Mouse (Mus musculus) heart, embryonic 15.5 days (tissue): ENCODE data around the gene Plekha5. TPM values are rescaled to one million over a fixed set of nuclear protein-coding genes. Genes with fewer than 3 reads are reported as not detected.
"Not testable (repeated sequence)": the region's sequence is repeated elsewhere in the genome, so short reads cannot be mapped to it uniquely, and the experiment has no call there.

Source experiments
- ATAC-seq: fragments of 200-750 bp; cut with Nextera tagmentation; replicated peaks from 2 replicates; pipeline ENCODE4 v1.8.0; 2017; ENCODE audit warnings: low read depth, moderate TSS enrichment; ENCODE audit not compliant: insufficient number of reproducible peaks, insufficient read depth, low FRiP score
- H3K27ac ChIP-seq: fragments of 300-500 bp; sonication (generic); 2 replicates; pipeline ENCODE4 v1.5.1; 2015; ENCODE audit warnings: mild to moderate bottlenecking, inconsistent platforms
- H3K27me3 ChIP-seq: fragments of 300-500 bp; sonication (generic); 2 replicates; pipeline ENCODE4 v1.6.1; 2015; ENCODE audit warnings: inconsistent platforms
- H3K36me3 ChIP-seq: fragments of 300-500 bp; sonication (generic); 2 replicates; pipeline ENCODE4 v1.6.1; 2015; ENCODE audit warnings: mild to moderate bottlenecking, inconsistent platforms
- H3K4me1 ChIP-seq: fragments of 300-500 bp; sonication (generic); replicated peaks from 2 replicates; pipeline ENCODE4 v1.6.1; 2015; ENCODE audit warnings: inconsistent platforms
- H3K4me2 ChIP-seq: fragments of 300-500 bp; sonication (generic); 2 replicates; pipeline ENCODE4 v1.6.1; 2015; ENCODE audit warnings: inconsistent platforms, mild to moderate bottlenecking, moderate library complexity
- H3K4me3 ChIP-seq: fragments of 300-500 bp; sonication (generic); 2 replicates; pipeline ENCODE4 v1.5.1; 2015; ENCODE audit warnings: mild to moderate bottlenecking, inconsistent platforms
- H3K9ac ChIP-seq: fragments of 300-500 bp; sonication (generic); 2 replicates; pipeline ENCODE4 v1.6.1; 2015; ENCODE audit warnings: mild to moderate bottlenecking, inconsistent platforms
- H3K9me3 ChIP-seq: fragments of 300-500 bp; sonication (generic); replicated peaks from 2 replicates; pipeline ENCODE4 v1.6.1; 2016; ENCODE audit warnings: inconsistent platforms
- WGBS: fragments of 180-500 bp; shearing (Covaris S2); methylation state at CpG from one replicate; pipeline ENCODE4 v1.1.7; 2015; ENCODE audit warnings: mixed read lengths; 5-methylcytosine and 5-hydroxymethylcytosine counted together
- polyA plus RNA-seq: library from polyadenylated mRNA; unstranded; fragments of >200 nt; fragmentation: Nextera tagmentation; extraction: Ambion mirVana; gene quantifications from 2 replicates; pipeline ENCODE4 v1.2.1, GENCODE M21; 2015

Gene Plekha5
- polyA plus RNA-seq, 1 experiment from 2014 or later = 21.6 TPM

DNA sequence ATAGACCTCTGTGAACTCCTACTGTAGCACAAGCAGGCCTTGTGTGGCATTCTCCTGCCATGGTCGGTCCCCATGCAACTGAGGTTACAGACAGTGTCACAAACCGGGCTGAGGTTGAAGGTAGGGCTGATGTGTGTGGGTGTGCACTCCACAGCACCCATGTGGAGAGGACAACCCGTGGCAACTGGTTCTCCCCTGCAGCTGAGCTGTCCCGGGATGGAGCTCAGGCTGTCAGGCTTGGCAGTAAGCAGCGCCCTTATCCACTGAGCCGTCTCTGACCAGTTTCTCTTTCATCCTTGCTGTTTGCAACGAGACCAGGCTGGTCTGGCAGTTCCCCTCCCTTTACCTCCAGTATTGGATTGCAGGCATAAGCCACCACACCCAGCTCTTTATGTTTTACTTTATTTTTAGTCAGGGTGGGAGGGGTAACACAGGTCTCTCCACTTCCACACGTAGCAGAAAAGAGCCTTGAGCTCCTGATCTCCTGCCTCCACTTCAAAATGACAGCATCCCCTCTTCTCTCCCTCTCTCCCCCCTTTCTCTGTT is 162.9 kb downstream of the Plekha5 start:
- H3K36me3 ChIP-seq = peaks cover 55% of the 10 kb centered on the region
- H3K27me3 ChIP-seq = no peaks in the 10 kb centered on the region
- H3K4me3 ChIP-seq = no peak overlapping the region
- no peaks in the 10 kb centered on the region for H3K9me3 ChIP-seq
- 71% methylated on average over 8 of the region's 8 CpGs for WGBS
- H3K9ac ChIP-seq = no peak overlapping the region
- H3K4me2 ChIP-seq = no peak overlapping the region
- no peak for ATAC-seq
- H3K27ac ChIP-seq = no peak overlapping the region
- no peaks in the 10 kb centered on the region for H3K4me1 ChIP-seq

DNA sequence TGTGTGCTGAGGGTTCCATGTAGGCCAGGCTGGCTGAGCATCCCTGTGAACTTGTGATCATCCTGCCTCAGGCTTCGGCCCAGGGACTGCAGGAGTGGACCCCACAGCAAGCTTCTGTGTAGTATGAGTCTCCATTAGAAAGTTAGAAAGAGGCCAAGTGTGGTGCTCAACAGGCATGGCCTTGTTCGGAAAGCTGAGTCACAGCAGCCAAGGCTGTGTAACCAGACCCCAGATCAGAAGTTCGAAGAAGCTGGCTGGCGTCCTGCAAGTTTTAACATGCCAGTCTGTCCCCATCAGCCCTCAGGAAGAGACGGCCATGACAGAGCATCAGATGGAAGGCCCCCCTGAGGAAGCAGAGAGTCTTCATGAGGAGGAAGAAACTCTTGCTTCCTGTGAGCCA is 167.5 kb downstream of the Plekha5 start:
- no peak for ATAC-seq
- 92% methylated on average over 5 of the region's 5 CpGs for WGBS
- Histone ChIP-seq H3K27me3 (no peaks in the 10 kb centered on the region), H3K9ac (no peak overlapping the region), H3K9me3 (no peaks in the 10 kb centered on the region), H3K4me3 (no peak overlapping the region), H3K36me3 (peaks cover 40% of the 10 kb centered on the region), H3K4me2 (no peak overlapping the region), H3K27ac (no peak overlapping the region), H3K4me1 (no peaks in the 10 kb centered on the region)

DNA sequence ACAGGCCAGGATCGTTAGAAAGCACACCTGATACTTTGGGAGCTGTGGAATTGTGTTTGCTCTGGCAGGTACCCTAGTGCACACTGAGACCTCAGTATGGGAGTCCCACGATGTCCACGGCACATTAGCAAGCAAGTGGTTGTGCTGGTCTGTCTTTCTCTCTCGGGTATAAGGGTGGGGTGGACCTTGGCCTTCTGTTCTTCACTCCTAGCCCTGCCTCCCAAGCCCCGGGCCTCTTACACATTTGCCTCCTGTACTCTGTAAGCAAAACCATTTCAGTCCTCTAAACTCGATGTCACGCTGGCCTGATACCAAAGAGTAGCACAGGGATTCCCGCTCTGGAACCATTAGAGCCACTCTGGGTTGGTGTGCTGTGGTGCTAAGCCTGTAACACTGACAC is 168.9 kb downstream of the Plekha5 start:
- Histone ChIP-seq H3K4me3 (no peak overlapping the region), H3K9me3 (no peaks in the 10 kb centered on the region), H3K27ac (no peak overlapping the region), H3K36me3 (peaks cover 37% of the 10 kb centered on the region), H3K4me2 (no peak overlapping the region), H3K9ac (no peak overlapping the region), H3K27me3 (no peaks in the 10 kb centered on the region), H3K4me1 (no peaks in the 10 kb centered on the region)
- 83% methylated on average over 8 of the region's 8 CpGs for WGBS
- no peak for ATAC-seq

DNA sequence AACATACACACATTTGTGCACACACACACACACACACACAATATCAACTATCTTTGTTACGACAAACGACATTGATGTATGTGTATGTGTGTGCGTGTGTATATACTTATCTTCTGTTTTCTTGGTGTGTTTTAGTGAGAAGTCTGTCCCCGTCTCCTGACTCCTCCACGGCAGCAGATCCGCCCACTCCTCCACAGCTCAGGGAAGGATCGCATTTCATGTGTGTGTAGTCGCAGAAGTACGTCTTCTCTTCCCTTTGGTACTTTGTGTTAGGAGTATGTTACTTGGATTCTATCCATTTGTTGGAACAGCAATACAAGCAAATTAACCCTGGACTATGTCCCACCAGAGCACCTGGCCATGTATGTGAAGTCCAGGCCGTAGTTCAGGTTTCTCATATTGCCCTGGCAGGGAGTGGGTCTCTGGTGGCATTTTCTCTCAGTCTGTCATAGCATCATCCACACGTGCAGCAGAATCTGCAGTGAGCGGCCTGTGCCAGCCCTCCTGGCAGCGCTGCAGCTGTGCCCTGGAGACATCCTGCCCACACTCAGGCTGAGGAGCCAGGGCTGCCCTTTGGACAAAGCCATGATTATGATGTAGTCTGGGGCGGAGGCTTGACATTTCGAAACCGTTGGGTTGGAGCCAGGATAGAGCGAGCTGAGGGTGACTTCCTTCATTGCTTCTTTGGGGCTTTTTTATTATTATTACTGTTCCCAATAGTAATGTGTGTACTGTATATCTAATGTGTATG is 169.7 kb downstream of the Plekha5 start:
- Histone ChIP-seq H3K9me3 (no peaks in the 10 kb centered on the region), H3K27ac (no peak overlapping the region), H3K36me3 (peaks cover 30% of the 10 kb centered on the region), H3K4me3 (no peak overlapping the region), H3K4me2 (no peak overlapping the region), H3K9ac (no peak overlapping the region), H3K27me3 (no peaks in the 10 kb centered on the region), H3K4me1 (no peaks in the 10 kb centered on the region)
- 79% methylated on average over 17 of the region's 17 CpGs for WGBS
- no peak for ATAC-seq

DNA sequence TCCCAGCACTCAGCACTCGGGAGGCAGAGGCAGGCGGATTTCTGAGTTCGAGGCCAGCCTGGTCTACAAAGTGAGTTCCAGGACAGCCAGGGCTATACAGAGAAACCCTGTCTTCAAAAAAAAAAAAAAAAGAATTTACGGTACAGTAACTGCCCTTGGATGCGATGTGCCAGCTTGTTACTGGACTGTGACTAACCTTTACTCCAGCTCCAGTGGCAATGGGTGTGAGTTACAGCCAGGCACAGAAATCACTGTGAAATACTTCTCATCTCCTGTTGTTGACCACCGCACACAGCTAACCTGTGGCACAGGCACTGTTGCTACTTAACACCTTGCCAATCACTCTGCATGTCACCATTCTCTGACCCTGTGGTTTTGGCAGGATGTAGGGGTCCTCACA is 171.7 kb downstream of the Plekha5 start:
- not testable (repeated sequence) for H3K4me1 ChIP-seq, H3K4me2 ChIP-seq, H3K27ac ChIP-seq, H3K4me3 ChIP-seq, H3K27me3 ChIP-seq, H3K9ac ChIP-seq, ATAC-seq, H3K9me3 ChIP-seq
- peaks cover 19% of the 10 kb centered on the region for H3K36me3 ChIP-seq
- 92% methylated on average over 6 of the region's 6 CpGs for WGBS

DNA sequence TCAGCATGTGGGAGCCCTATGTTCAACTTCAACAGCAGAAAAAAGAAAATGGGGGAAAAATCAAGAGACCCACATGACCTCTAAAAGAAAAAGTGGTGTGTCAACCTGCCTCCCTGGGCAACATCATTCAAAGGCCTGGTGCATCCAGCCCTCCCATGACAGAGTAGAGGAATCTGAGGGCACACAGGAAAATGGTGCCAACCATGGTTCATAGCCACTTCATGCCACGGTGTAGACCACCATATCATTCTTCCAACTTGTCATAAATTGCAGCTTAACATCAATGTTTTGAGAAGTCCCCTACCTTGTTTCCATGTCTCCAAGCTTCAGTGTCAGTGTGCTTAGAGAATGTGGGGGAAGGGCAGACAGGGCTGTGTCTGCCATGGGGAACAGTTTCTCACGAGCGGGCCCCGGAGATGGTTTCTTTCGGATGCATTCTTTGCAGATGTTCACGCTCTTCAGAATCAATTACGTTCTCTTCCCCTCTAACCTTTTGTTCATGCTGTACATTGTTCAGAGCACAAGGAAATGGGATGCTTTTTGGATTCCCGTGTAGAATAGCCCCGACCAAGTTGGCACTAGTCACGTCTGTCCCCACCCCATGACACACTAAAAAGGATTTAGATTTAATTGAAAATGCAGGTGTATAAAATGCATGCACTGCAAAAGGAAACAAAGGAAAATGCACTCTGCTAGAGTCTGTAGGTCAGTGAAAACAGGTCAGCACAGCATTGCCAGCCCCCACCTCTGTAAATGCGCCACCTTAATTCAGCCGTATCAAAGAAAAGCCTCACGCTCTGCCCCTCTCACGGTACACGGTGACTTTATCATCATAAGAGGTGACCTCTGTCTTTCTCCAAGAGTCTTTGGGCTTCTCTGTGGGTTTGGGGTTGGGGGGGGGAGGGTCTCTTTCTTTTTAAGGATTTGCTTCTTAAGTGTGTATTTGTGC is 173.8 kb downstream of the Plekha5 start:
- ATAC-seq = no peak
- Histone ChIP-seq H3K4me2 (no peak overlapping the region), H3K9me3 (no peaks in the 10 kb centered on the region)

DNA sequence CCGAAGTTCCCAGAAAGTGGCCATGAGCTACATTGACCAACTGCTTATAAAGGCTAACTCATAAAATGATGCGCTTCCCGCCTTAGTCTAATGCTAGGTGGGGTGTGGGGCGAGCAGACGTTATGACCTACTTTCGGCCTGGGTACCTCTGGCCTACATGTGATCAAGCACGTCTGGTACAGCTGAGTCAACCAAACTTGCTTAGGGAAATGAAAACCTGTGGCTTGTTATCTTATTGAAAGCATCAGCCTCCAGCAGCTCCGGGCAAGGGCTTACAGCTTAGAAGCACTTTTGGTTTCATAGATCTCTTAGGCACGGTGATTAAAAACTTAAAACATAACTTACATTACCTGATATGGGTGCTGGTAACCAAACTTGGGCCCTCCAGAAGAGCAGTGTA is 174.7 kb downstream of the Plekha5 start:
- ATAC-seq = no peak
- no peak overlapping the region for H3K9ac ChIP-seq
- no peak overlapping the region for H3K4me2 ChIP-seq
- 87% methylated on average over 9 of the region's 9 CpGs for WGBS
- H3K4me3 ChIP-seq = no peak overlapping the region
- H3K4me1 ChIP-seq = no peaks in the 10 kb centered on the region
- no peaks in the 10 kb centered on the region for H3K27me3 ChIP-seq
- no peak overlapping the region for H3K27ac ChIP-seq
- no peaks in the 10 kb centered on the region for H3K9me3 ChIP-seq
- H3K36me3 ChIP-seq = peaks cover 10% of the 10 kb centered on the region; the same call in 1 of the 2 replicates

More for the DNA sequence above, 173.8 kb downstream of the Plekha5 start:
- H3K27ac ChIP-seq = no peak overlapping the region
- no peaks in the 10 kb centered on the region for H3K4me1 ChIP-seq
- no peaks in the 10 kb centered on the region for H3K27me3 ChIP-seq
- peaks cover 10% of the 10 kb centered on the region; the same call in 1 of the 2 replicates for H3K36me3 ChIP-seq
- H3K9ac ChIP-seq = no peak overlapping the region
- H3K4me3 ChIP-seq = no peak overlapping the region
- whole genome bisulfite sequencing = 87% methylated on average over 15 of the region's 15 CpGs

DNA sequence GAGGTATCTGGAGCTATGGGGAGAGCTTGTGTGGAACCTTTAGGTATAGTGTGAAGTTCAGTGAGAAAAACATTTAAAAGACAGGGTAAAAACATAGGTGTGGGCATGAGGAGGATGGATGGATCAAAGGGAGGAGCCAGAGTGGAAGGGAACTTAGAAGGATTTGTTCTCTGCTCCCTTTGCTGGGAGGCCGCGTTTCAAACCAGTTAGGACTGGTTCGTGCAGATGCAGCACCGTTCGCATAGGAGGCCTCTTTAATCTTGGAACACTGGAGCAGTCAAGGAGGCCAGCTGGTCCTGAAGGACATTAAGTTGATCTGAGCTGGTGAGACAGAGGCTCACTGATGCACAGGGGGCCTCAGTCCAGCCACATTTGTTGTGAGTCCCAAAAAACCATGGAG is 175.5 kb downstream of the Plekha5 start:
- no peak for ATAC-seq
- Histone ChIP-seq H3K4me1 (no peaks in the 10 kb centered on the region), H3K4me3 (no peak overlapping the region), H3K4me2 (no peak overlapping the region), H3K27ac (no peak overlapping the region), H3K27me3 (no peaks in the 10 kb centered on the region), H3K36me3 (peaks cover 10% of the 10 kb centered on the region; the same call in 1 of the 2 replicates), H3K9ac (no peak overlapping the region), H3K9me3 (no peaks in the 10 kb centered on the region)
- 85% methylated on average over 5 of the region's 5 CpGs for WGBS

DNA sequence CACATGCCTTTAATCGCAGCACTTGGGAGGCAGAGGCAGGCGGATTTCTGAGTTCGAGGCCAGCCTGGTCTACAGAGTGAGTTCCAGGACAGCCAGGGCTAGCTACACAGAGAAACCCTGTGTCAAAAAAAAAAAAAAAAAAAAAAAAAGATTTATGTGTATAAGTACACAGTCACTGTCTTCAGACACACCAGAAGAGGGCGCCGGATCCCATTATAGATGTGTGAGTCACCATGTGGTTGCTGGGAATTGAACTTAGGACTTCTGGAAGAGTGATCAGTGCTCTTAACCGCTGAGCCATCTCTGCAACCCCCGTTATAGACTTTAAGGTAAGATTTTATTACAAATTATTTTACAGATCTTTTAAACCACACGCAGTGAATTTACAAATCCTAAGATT is 176.8 kb downstream of the Plekha5 start:
- H3K9ac ChIP-seq = not testable (repeated sequence)
- WGBS = 86% methylated on average over 8 of the region's 8 CpGs

DNA sequence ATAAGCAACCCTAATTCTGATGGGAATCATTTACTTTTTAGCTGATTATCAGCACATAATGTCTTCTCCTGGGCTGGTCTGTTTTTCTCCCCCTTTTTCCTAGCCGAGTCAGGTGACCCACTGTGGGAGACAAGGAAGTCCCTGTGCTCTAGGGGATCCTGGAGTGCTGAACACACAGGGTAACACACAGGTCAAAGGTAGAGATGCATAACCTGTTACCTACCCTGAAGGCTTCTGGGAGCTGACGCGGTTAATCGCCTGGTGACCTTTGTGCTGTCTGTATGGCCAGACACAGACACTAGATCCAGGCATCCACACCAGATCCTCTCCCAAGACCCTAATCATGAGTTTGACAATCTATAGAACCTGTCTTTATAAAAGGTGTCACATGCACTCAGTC is 177.3 kb downstream of the Plekha5 start:
- Histone ChIP-seq H3K27ac (no peak overlapping the region), H3K36me3 (peaks cover 10% of the 10 kb centered on the region; the same call in 1 of the 2 replicates), H3K9ac (no peak overlapping the region), H3K9me3 (no peaks in the 10 kb centered on the region), H3K4me3 (no peak overlapping the region), H3K4me2 (no peak overlapping the region), H3K4me1 (no peaks in the 10 kb centered on the region), H3K27me3 (no peaks in the 10 kb centered on the region)
- no peak for ATAC-seq
- WGBS = 94% methylated on average over 4 of the region's 4 CpGs

More for the DNA sequence above, 176.8 kb downstream of the Plekha5 start:
- H3K9me3 ChIP-seq, H3K4me3 ChIP-seq, ATAC-seq, H3K36me3 ChIP-seq, H3K27ac ChIP-seq, H3K4me2 ChIP-seq, H3K4me1 ChIP-seq, H3K27me3 ChIP-seq: not testable (repeated sequence)

DNA sequence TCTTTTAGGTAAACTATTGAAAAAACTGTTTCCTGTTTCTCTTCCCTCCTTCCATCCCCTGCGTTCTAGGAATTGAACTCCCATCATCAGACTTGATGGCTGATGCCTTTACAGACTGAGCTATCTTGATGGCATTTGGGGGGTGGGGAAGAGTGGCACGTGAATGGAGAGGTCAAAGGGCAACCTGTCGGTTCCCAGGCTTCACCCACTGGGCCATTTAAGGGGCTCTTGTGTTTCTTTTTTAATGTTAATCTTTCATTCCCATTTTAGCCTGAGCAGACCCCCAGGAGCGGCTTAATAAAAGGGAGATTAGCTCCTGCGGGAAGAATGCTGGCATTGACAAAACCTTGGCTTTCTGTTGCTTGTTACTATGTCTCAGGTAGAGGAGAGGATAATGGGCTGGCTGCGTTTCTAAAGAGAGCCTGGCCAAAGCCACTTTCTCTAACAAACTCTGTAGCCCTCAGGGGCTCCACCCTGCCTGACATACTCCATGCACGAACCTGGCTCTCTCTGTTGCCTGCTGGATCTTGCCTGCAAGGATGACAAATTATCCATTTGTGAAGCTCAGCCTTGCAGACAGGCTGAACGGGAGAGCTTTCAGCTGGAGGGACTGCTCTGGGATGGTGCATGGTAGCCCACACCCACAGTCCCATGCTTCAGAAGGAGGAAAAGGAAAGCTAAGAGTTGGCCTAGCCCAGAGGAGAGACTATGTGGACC is 179.5 kb downstream of the Plekha5 start:
- Histone ChIP-seq H3K4me3 (no peak overlapping the region), H3K27me3 (no peaks in the 10 kb centered on the region), H3K27ac (no peak overlapping the region), H3K36me3 (no peaks in the 10 kb centered on the region), H3K9ac (no peak overlapping the region), H3K4me2 (no peak overlapping the region), H3K9me3 (no peaks in the 10 kb centered on the region), H3K4me1 (no peaks in the 10 kb centered on the region)
- WGBS = 28% methylated on average over 8 of the region's 8 CpGs
- no peak; the same call in 1 of the 2 replicates for ATAC-seq
